Mouse (Mus musculus) thymus, postnatal 10 days (tissue): ENCODE data around the gene Hist1h2bg.
A peak's percentile ranks its signal among the peaks of the same experiment; 100 is the strongest.
"Not testable (repeated sequence)": the region's sequence is repeated elsewhere in the genome, so short reads cannot be mapped to it uniquely, and the experiment has no call there.

Source experiments
- DNase-seq, 2 experiments: peaks; one replicate each; pipeline ENCODE4 v3.0.0; 2021; ENCODE audit warnings: low spot score in 2 of 2

Hist1h2bg gene

DNA sequence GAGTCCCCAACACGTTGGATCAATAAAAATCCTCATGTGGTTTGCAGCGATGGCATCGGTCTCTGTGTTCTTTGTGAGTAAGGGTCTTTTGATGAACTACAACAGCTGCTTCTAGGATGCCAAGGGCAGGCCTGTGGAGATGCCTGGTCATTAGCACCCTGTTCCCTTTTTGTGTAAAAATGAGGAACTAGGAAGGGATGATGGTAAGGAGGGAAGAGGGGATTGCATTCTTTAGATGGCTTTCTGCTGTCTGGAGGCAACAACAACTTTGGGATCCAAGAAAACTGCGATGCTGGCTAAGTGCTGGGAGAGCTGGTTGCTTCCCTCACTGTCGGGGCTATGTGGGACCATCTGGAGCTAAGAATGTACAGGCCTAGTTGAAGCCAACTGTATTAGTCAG lies 32.9 kb upstream of the Hist1h2bg start:
- no peak for DNase-seq

DNA sequence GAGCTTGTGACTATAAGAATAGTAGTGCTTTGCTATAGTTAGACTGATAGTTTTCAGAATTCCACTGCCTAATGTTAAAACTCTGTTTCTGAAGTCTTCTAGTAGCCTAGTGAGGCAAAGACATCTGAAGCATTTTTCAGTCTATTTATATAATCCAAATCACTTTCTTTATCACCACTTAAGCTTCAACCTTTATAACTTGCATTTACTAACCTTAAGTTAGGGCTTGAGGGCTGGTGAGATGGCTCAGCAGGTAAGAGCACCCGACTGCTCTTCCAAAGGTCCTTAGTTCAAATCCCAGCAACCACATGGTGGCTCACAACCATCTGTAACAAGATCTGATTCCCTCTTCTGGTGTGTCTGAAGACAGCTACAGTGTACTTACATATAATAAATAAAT lies 31.4 kb upstream of the Hist1h2bg start:
- not testable (repeated sequence) for DNase-seq

DNA sequence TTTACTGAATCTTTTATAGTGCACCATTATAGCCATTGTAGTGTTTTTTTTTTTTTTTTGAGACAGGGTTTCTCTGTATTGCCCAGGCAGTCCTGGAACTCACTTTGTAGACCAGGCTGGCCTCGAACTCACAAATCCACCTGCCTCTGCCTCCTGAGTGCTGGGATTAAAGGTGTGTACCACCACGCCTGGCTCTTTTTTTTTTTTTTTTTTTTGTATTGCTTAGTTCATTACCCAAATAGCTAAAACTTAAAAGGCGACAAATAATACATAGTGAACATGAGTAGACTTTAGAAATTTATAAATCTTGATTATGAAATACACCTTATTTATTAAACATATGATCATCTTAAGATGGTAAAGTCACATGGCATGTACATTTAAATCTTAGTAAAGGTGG lies 29.7 kb upstream of the Hist1h2bg start:
- no peak for DNase-seq

DNA sequence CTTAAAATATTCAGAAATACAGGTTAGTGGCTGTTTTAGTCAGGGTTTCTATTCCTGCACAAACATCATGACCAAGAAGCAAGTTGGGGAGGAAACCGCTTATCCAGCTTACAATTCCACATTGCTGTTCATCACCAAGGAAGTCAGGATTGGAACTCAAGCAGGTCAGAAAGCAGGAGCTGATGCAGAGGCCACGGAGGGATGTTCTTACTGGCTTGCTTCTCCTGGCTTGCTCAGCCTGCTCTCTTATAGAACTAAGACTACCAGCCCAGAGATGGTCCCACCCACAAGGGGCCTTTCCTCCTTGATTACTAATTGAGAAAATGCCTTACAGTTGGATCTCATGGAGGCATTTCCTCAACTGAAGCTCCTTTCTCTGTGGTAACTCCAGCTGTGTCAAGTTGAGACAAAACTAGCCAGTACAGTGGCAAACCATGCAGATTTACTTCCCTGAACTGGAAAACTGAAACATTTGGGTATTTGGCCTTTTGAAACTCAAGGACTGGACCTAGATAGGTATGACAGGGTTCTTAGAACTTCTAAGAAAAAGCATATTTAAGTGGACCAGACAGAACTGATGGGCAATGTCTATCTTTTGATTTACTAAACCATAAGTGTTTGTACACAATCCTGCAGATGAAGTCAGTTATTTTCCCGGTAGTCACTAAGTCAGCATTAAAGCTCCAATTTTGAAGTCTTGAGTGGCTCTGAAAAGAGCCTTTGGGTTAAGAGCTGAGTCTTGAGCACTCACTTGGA lies 28.8 kb upstream of the Hist1h2bg start:
- not testable (repeated sequence) for DNase-seq

DNA sequence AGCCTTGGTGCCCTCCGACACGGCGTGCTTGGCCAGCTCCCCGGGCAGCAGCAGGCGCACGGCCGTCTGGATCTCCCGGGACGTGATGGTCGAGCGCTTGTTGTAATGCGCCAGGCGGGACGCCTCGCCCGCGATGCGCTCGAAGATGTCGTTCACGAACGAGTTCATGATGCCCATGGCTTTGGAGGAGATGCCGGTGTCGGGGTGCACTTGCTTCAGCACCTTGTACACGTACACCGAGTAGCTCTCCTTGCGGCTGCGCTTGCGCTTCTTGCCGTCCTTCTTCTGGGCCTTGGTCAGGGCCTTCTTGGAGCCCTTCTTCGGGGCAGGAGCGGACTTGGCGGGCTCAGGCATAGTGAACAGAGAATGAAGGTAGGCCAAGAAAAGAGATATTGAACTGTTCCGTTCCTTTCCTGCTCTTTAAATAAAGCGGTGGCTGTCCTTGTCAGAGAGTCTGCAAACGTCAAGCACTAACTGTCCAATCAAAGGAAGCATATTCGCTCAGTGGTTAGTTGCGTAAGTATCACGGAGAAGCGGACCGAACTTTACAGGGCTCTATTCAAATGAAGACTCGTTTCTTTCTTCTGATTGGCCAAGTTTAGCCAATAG lies 28.1 kb upstream of the Hist1h2bg start, which contains the start of gene Hist1h2bh:
Gene Hist1h2bh (minus strand): TSS at position 394 of the 609 bp plus-strand sequence.
- peak; percentile 73 to 79 for DNase-seq

DNA sequence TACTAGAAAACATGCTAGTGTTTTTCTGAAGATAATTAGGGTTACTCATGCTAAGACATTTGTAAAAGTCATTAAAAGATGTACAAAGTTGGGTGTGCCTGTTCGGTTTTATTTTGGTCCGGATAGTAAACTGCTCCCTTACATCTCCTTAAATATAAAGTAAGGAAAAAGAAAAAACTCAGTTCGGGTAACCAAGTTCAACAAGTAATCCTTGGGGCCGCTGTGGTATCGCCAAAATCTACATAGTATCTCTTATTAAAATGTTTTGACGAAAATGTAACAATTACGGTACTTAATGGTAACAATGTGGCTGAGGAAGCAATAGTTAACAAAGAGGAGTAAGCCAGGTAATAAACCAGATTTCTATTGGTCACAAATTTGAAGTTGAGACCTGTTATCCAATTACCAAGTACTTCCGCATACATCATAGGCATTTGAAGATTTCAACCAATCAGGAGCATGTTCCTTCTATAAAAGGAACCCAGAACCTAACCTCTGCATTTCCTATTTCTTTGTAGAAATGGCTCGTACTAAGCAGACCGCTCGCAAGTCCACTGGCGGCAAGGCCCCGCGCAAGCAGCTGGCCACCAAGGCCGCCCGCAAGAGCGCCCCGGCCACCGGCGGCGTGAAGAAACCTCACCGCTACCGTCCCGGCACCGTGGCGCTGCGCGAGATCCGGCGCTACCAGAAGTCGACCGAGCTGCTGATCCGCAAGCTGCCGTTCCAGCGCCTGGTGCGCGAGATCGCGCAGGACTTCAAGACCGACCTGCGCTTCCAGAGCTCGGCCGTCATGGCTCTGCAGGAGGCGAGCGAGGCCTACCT lies 27.0 kb upstream of the Hist1h2bg start, which contains the start of gene Hist1h3f:
Gene Hist1h3f (plus strand): TSS at position 88 of the 822 bp plus-strand sequence.
- peak; percentile 71 to 83 for DNase-seq

DNA sequence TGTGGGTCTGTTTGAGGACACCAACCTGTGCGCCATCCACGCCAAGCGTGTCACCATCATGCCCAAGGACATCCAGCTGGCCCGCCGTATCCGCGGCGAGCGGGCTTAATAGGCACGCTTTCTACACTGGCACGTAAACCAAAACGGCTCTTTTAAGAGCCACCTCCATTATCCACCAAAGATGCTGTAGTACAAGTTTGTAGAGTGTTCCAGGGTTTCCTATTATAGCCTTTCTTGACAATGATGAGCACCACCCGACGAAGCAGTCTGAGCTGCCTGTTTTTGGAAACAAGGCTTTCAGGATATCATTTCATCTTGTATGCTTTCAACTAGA lies 26.4 kb upstream of the Hist1h2bg start:
- not testable (repeated sequence) for DNase-seq

DNA sequence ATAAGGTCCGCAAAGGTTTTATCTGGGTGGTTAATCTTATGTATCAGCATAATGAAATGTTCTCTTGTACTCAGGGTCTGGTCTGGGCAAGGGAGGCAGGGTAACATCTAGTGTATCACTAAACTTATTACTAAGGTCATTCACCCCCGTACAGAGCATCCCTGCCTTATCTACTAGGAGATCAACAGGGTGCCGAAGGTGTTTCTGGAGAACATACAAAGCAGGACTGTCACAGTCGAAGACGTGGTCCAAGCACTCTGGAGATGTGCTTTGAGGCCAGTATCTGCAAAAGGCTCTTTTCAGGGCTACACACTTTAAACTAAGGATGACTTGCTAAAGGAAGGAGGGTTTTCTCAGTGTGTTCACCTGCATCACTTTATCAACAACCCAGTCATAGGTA lies 24.5 kb upstream of the Hist1h2bg start:
- DNase-seq = no peak

DNA sequence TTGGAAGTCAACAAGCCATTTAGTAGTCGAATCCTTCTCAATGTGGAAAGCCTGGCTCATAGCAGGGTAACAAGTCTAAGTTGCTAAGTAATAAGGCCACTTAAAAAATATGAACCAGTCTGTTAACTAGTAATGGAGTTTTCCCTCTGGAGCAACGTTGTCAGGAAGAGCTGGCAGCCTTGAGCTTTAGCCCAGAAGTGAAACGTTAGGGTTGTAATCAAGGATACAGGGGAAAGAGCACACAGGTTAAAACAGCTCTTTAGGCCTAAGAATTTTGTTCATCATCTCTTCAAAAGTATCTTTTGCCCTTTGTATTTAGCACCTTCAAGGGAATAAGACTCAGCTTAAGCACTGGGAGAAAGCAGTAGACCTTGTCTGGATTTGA lies 20.4 kb upstream of the Hist1h2bg start:
- DNase-seq = no peak

DNA sequence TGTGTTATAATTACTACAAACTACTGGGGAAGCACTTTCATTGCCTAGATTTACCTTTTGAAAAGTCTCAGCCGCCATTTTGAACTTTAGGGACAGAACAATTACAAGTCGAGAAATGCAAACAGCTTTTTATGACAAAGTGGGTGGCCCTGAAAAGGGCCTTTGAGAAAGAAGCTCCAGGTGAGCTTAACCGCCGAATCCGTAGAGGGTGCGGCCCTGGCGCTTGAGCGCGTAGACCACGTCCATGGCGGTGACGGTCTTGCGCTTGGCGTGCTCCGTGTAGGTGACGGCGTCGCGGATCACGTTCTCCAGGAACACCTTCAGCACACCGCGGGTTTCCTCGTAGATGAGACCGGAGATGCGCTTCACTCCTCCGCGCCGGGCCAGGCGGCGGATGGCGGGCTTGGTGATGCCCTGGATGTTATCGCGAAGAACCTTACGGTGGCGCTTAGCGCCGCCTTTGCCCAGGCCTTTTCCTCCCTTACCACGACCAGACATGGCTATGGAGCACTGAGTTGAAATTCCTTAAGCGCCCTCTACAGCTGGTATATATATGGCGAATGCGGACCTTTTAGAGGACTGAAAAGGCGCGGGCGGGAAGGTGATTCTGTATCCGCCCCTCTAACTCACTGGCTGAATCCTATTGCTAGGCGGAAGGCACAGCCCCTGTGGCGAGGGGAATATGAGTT lies 19.9 kb upstream of the Hist1h2bg start, which contains the start of gene Hist1h4f:
Gene Hist1h4f (minus strand): TSS at position 503 of the 689 bp plus-strand sequence.
- peak; percentile 86 to 89 for DNase-seq

DNA sequence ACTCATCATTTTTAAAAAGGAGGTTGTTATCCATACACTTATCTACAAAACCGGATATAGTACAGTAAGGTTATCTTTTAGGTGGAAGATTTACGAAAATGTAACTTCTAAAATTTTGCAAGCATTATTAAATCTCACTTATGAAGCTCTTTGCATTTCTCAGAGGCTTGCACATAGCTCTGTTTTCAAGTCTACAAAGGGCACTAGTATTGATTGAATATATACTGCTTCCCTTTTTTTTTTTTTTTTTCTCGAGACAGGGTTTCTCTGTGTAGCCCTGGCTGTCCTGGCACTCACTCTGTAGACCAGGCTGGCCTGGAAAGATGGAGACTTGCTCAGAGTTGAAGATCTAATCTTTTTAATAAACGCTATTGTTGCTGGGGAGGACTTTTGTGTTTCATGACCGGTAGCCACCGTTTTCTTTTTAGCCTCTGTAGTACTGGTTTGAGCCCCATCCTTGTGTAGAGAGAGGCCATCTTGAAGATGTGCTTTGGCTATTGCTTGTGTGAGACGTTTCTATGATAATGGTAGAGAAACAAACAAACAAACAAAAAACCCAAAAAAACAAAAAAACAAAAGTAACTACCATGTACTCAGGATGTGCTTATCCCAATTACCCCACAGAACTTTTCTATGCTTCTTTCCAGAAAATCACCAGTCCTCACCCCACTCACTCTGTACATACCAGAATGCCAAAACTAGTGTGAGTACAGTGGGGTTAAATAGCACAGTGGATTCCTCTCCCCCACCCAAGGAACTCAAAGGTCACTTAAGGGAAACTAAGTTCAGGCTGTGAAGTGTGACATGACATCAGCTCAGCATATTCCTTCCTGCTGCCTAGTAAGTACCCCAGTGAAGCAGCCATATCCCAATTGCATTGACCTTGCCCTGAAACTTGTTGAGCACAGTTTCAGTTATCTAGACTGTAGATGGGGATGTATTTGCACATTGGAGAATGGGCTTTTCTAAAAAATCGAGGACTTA lies 19.0 kb upstream of the Hist1h2bg start:
- DNase-seq = no peak

DNA sequence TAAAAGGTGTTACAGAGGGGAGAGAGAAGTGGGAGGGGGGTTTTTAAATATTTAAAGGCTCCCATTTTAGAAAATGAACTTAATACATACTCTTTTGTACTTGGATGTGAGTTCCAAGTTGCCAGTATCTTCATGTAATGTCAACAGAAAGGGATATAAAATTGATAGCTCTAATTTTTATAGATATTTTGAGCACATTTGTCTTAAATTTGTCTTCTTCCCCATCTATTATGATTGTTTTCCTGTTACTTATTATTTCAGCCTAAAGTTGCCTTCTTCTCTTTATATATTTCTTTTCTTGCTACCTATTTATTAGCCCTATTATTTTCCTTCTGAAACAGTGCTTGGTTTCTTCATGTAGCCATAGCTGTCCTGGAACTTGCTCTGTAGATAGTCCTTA lies 18.2 kb upstream of the Hist1h2bg start, which contains the start of gene Hist1h1d:
Gene Hist1h1d (plus strand): TSS at position 301 of the 400 bp plus-strand sequence.
- no peak for DNase-seq

DNA sequence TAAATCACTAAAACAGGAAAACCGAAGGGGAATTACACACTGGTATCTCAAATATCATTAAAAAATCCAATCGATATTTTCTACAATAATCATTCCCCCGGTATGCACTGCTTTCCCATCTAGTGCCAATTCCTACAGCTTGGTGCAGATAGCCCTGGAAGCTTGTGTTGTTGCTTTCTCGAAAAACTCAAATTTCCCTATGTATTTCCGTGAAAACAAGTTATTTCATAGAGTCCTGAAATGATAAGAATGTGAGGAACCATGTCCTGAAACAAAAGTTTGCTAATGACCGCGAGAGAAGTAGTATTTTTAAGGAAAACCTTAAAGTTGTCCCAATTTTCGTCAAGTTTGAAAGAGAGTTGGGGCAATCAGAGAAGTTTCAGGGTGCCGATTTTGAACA lies 16.8 kb upstream of the Hist1h2bg start:
- DNase-seq = no peak

DNA sequence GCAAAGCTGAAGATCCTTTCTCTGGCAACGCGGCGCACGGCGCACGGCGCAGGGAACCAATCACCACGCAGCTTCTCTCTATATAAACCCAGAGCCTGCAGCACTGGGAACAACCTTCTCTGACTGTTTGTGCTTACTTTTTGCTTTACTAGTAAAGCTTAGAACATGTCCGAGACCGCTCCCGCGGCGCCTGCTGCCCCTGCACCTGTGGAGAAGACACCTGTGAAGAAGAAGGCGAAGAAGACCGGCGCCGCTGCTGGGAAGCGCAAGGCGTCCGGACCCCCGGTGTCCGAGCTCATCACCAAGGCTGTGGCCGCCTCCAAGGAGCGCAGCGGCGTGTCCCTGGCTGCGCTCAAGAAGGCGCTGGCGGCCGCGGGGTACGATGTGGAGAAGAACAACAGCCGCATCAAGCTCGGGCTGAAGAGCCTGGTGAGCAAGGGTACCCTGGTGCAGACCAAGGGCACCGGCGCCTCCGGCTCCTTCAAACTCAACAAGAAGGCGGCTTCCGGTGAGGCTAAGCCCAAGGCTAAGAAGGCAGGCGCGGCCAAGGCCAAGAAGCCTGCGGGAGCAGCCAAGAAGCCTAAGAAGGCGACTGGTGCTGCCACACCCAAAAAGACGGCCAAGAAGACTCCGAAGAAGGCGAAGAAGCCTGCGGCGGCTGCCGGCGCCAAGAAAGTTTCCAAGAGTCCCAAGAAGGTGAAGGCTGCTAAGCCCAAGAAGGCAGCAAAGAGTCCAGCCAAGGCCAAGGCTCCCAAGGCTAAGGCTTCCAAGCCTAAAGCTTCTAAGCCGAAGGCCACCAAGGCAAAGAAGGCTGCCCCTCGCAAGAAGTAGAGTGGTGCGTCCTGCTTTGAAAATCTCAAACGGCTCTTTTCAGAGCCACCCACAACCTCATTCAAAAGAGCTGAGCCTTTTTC lies 16.0 kb upstream of the Hist1h2bg start:
- peak; percentile 93 to 94 for DNase-seq

DNA sequence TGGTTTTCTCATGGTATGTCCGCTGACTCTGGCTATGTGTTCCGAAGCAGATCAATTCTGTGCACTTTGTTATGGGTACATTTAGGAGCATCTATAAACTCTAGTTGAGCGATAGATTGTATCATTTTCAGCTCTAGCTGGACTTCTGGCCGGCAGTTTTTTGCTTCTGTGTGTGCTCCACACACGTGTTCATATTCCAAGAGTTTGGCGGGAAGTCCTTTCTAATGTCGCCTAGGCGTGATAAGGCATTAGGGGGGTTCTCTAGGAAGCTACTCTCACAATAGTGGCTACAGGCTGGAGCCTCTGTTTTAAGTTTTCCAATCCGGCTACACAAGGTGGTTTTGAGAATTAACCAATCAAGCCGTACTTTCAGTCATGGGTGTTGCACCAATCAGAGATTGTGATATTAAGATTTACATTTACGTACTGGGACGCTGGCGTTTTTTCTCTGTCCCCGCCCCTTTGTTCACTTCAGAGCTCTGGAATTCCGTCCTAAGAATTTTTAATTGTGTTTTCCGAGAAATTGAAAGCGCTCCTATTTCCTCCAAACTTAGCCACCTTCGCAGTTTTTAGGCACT lies 15.3 kb upstream of the Hist1h2bg start:
- peak; percentile 68 to 75 for DNase-seq

DNA sequence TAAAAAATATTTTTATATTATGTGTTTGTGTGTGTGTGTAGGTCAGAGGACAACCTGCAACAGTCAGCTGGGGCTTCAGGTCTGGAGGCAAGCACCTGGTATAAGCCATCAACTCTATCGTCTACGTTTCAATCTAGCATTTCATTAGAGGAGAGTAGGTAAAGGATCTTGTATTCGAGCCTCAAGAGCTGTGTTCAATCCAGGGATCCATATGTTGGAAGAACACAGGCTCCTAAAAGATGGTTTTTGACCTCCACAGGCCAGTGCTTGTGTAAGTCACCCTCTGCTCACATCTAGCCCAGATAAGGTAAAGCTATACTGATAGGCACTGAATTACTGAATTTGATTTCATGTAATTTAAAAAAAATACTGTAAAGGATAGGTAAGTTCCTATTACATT lies 14.3 kb upstream of the Hist1h2bg start:
- no peak for DNase-seq

DNA sequence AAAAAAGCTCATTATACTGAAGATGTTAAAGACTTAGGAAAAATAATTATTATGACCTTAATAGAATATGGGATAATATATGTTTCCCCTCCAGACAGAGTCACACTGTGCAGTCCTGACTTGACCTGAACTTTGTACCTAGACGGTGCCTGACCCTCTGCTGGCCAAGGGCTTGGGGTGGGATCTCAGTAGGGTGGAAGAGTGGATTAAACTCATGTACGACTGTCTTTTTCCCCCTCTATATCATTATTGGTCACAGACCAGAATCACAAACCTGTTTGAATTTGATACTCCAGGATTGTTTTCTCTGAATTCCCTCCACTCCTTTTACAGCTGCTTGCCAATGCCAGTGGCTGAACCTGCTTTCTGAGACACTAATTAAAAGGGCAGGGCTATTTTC lies 10.5 kb upstream of the Hist1h2bg start:
- DNase-seq = not testable (repeated sequence)

DNA sequence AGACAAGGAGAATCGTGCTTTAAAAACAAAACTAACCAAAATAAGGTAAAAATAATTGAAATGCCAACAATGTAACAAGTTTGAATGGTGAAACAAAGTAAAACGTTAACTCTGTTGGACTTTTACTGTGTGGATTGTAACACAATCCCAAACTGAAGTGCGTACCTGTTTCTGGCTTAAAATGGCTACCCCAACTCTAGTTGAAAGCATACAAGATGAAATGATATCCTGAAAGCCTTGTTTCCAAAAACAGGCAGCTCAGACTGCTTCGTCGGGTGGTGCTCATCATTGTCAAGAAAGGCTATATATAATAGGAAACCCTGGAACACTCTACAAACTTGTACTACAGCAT lies 9.7 kb upstream of the Hist1h2bg start:
- DNase-seq = not testable (repeated sequence)
